Mouse (Mus musculus): ENCODE data around the gene Fermt1.

The Fermt1 gene

GRCm38 (mm10) chr2:132923290-132924085 lies 22.2 kb downstream of the Fermt1 start:
- in situ Hi-C loops (cut with MboI; ENCODE audit: low sequenced_read_pairs) = loop anchor here (25.0 kb wide), 1 partner anchor 411 kb away; no protein-coding TSS in a partner anchor

DNA sequence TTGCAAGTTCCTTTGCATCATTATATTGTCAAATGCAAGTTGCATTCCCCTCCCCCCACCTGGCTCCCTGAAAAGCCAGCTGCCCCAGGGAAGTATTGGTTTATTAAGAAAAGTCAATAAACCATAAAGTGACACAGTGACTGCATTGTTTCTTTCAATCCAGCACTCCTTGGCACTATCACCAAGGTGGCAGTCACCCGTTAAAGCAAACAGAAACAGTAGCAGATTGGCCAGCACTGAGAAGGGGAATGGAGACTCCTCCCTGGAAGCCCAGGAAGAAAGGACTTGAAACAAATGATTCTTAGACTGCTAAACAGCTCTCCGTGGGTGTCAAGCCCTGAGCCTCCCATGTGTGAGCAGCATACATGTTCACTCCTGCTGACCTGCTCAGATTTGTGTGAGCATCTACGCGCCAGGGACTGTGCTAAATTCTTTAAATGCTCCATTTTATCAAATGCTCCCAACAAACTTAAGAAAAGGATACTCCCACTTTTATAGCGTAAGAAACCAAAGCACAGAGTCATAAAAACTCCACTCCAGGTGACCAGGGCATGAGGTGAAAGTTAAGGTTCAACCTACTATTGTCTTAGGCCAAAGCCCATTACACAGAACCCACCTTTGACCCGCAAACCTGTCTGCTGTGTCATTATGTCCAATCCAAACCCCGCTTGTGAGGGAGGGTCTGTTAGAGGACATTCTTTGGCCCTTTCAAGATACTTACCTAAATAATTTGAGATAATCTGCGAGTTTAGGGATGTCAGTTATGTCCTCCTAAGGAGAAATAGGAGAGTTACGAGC lies 23.4 kb downstream of the Fermt1 start:
- in situ Hi-C loops (cut with MboI; ENCODE audit: low sequenced_read_pairs) = loop anchor here (25.0 kb wide), 1 partner anchor 410 kb away; no protein-coding TSS in a partner anchor

DNA sequence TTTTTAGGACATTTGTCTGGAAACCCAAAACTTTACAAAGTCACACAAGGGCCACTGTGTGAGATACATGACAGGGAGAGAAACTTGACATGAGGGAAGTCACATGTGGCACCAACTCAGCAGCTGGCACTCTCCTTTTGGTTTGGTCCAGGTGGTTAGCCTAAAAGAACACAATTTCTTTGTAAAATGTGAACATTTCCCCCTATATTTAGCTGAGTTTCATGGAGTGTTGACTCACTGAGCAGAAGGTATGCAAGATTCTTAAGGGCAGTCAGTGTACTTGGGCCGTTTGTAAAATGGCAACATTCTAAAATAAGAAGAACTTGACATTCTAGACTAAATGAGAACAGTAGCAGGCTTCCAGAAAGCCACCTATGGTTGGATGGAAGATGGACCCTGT lies 30.9 kb downstream of the Fermt1 start:
- in situ Hi-C loops (cut with MboI; ENCODE audit: low sequenced_read_pairs) = loop anchor here (25.0 kb wide), 1 partner anchor 402 kb away; no protein-coding TSS in a partner anchor

- in situ Hi-C loops (cut with MboI; ENCODE audit: low sequenced_read_pairs) = loop anchor here (25.0 kb wide), 1 partner anchor 394 kb away; no protein-coding TSS in a partner anchor
These were observed 38.9 kb downstream of the Fermt1 start for GRCm38 (mm10) chr2:132906763-132907162.

DNA sequence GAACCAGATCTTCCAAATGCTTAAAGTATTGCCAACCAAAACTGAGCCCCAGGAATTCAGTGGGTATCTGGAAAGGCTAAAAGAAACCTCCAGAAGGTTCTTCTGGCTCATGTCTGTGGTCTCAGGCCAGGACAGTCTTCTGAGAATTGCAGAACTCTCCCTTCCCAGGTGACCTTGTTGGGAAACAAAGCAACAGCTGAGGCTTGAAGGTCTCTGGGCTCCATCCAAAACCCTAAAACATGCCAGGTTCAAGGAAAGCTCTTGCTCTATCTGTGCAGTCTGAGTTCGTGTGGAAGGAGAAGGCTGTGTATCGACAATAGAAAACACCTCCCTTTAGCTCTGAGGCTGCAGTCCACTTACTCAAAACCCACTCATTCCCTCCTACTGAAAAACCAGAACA lies 40.7 kb downstream of the Fermt1 start:
- in situ Hi-C loops (cut with MboI; ENCODE audit: low sequenced_read_pairs) = loop anchor here (25.0 kb wide), 1 partner anchor 393 kb away; no protein-coding TSS in a partner anchor

DNA sequence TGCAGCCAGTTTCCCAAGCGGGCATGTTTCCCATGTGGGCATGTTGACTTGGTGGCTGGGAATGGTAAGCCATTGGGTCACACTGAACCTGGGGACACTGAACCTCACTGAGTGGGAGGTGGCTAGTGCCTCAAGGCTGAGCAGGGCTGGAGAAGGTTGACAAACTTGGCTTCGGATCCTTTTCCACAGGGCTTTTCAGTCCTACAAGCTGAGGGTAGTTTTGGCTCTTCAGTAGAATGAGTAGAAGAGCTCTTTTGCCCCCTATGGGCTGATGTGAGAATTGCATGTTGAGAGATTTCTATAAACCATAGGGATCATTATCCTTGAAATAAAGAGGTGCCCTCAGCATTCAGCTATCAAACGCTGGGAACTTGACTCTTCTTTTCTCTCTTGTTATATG lies 42.2 kb downstream of the Fermt1 start:
- in situ Hi-C loops (cut with MboI; ENCODE audit: low sequenced_read_pairs) = loop anchor here (25.0 kb wide), 1 partner anchor 391 kb away; no protein-coding TSS in a partner anchor

- in situ Hi-C loops (cut with MboI; ENCODE audit: low sequenced_read_pairs) = loop anchor here (25.0 kb wide), 1 partner anchor 390 kb away; no protein-coding TSS in a partner anchor
These were observed 43.6 kb downstream of the Fermt1 start for GRCm38 (mm10) chr2:132902056-132902455.

GRCm38 (mm10) chr2:132901636-132902035 lies 44.1 kb downstream of the Fermt1 start:
- in situ Hi-C loops (cut with MboI; ENCODE audit: low sequenced_read_pairs) = loop anchor here (25.0 kb wide), 1 partner anchor 389 kb away; no protein-coding TSS in a partner anchor

- in situ Hi-C loops (cut with MboI; ENCODE audit: low sequenced_read_pairs) = loop anchor here (25.0 kb wide), 1 partner anchor 388 kb away; no protein-coding TSS in a partner anchor
These were observed 45.1 kb downstream of the Fermt1 start for GRCm38 (mm10) chr2:132900596-132900995.

GRCm38 (mm10) chr2:132898211-132898610 lies 47.5 kb downstream of the Fermt1 start:
- in situ Hi-C loops (cut with MboI; ENCODE audit: low sequenced_read_pairs) = no loop called here

GRCm38 (mm10) chr2:132893826-132894225 lies 51.9 kb downstream of the Fermt1 start:
- in situ Hi-C loops (cut with MboI; ENCODE audit: low sequenced_read_pairs) = no loop called here

- in situ Hi-C loops (cut with MboI; ENCODE audit: low sequenced_read_pairs) = no loop called here
These were observed 60.4 kb downstream of the Fermt1 start for GRCm38 (mm10) chr2:132885312-132885711.

- in situ Hi-C loops (cut with MboI; ENCODE audit: low sequenced_read_pairs) = no loop called here
These were observed 61.3 kb downstream of the Fermt1 start for GRCm38 (mm10) chr2:132884303-132884967.

GRCm38 (mm10) chr2:132880844-132881645 lies 64.7 kb downstream of the Fermt1 start, which contains the start of gene Lrrn4:
Lrrn4 (minus strand) TSS chr2:132880891.
- in situ Hi-C loops (cut with MboI; ENCODE audit: low sequenced_read_pairs) = no loop called here

DNA sequence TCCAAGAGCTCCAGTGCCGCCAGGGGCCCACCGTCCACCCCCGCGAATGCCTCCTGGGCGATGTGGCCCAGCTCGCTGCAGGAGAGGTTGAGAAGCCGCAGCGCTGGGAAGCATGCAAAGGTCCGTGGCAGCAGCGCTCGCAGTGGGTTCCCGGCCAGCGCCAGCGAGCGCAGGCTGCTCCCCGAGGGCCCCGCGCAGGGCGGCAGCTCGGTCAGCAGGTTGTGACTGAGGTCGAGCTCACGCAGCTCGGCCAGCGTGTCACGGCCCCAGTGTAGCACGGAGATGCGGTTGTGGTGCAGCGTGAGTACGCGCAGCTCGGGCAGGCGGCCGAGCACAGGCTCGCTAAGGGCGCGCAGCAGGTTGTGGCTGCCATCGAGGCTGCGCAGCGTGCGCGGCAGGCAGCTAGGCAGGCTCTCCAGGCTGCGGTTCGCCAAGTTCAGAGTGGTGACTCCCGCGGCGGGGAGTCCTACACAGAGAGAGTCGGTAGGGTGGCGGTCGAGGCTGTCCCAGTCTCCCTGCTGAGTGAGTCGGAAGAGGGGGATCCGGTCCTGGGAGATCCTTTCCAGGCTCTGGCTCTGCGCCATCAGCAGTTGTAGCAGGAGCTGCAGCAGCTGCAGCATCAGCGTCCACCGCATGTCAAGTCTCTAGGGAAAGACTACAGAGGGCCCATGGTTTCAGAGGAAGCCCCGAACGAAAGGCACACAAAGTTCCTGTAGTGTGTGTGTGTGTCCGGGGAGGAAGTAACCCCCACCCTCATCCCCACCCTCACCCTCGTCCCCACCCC lies 66.3 kb downstream of the Fermt1 start:
- in situ Hi-C loops (cut with MboI; ENCODE audit: low sequenced_read_pairs) = no loop called here

- in situ Hi-C loops (cut with MboI; ENCODE audit: low sequenced_read_pairs) = no loop called here
These were observed 68.7 kb downstream of the Fermt1 start for GRCm38 (mm10) chr2:132876991-132877390.

- in situ Hi-C loops (cut with MboI; ENCODE audit: low sequenced_read_pairs) = no loop called here
These were observed 71.9 kb downstream of the Fermt1 start for GRCm38 (mm10) chr2:132873657-132874326.

DNA sequence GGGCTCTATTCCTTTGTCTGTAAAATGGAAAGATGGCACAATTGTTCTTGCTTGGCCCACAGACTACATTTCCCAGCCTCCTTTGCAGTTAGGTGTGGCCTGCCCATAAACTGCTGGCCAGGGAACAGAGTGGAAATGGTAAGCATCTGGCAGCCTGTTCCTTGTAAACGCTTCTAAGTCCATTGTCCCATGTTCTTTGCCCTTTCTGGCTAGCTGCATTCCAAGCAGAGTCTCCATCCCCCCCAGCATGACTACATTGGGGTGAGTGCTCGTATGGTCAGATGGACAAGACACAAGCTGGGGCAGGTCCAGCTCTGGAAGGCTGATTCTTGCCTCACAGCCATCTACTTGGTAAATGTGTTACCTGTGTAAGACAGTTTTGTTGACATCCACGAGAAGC lies 74.0 kb downstream of the Fermt1 start:
- in situ Hi-C loops (cut with MboI; ENCODE audit: low sequenced_read_pairs) = no loop called here

DNA sequence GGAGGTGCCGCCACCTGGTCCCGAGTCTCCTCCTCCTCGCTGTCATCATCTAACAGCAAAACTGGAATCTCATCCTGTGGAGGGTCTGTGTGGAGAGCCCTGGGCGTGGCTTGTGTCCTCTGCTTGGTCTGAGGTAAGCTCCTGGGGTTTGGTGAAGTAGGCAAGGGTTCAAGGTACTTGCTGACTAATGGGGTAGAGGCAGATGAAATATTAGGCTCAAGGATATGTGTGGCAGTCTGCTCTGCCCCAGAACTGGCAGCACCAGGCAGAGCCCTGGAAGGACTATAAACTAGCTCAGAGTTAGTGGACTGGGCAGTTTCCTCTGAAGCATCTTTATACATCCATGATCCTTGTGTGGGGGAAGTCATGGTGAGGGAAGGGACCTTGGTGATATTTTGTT lies 75.4 kb downstream of the Fermt1 start:
- in situ Hi-C loops (cut with MboI; ENCODE audit: low sequenced_read_pairs) = no loop called here
